Mouse (Mus musculus) testis, postnatal 14 days (tissue): ENCODE measurements around the gene Carns1.

Experiments
- DNase-seq: peaks from one replicate; pipeline ENCODE4 v3.0.0; 2021; ENCODE audit warnings: low spot score

The Carns1 gene

GRCm38 (mm10) chr19:4202149-4202548, 26.9 kb upstream of the Carns1 start:
- DNase-seq: no peak

DNA sequence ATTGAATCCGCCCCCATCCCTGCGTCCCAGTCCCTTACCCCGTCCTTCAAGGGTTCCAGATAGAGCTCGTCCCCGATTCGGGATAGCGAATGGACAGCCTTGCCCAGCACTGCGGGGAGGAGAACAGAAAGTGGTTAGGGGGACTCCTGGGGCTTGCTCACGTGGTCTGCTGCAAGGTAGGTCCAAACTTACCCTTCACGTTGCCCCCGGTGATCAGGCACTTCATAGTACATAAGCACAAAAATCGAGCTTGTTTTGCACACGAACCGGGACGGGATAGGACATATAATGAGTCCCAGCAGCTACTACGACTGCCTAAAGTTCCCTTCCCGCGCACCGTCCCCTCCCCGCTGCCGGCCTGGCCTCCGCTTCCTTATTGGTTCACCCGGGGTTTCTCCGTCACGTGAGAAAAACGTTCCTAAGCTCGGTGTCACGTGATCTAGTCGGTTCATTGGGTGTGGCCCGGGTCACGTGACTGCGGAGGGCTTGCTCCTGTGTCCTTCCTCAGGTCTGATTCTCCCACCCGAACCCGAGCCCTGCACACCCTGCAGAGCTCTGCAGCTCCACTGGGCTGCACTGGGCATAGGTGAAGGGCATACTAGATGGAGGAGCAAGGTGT, 26.1 kb upstream of the Carns1 start, which contains the start of gene Rad9a:
Rad9a (minus strand) TSS at position 372 of the 619 bp plus-strand sequence.
- DNase-seq: peak; percentile 93

DNA sequence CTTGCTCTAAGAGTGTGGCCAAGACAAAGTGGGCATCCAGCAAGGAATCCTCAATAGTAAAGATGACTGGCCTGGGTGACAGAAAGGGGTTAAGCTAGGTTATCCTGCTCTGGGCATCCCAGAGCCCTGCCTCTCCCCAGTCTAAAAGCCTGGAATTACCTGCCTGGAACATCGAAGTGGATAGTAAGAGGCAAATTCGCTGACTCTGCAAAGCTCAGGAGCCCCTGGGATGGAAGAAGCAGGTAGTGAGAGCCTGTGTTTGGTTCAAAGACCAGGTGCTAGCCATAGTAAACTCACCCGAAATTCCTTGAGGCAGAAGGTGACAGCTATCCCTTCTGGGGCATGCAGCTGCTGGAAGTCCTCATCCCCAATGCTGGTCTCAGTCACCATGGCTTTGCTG, 21.9 kb upstream of the Carns1 start:
- DNase-seq: no peak

DNA sequence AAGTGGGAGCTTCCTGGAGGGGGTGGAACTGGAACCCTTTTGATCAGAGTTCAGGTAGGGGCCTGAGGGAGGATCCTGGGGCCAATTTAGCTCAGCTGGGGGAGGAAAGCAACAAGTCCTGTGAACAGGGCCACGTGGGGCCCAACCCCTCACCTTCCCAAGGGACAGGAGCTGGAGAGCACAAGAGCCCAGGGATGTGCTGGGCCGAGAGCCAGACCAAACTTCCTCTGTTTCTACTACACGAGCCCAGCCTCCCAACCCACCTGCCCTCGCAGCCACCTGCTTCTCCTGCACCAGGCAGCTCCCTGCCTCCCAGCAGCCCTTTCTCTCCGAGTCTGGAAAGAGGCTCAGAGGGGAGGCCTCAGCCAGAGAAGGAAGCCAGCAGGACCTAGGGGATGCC, 21.3 kb upstream of the Carns1 start:
- no peak for DNase-seq

GRCm38 (mm10) chr19:4196048-4196447, 20.8 kb upstream of the Carns1 start:
- no peak for DNase-seq

DNA sequence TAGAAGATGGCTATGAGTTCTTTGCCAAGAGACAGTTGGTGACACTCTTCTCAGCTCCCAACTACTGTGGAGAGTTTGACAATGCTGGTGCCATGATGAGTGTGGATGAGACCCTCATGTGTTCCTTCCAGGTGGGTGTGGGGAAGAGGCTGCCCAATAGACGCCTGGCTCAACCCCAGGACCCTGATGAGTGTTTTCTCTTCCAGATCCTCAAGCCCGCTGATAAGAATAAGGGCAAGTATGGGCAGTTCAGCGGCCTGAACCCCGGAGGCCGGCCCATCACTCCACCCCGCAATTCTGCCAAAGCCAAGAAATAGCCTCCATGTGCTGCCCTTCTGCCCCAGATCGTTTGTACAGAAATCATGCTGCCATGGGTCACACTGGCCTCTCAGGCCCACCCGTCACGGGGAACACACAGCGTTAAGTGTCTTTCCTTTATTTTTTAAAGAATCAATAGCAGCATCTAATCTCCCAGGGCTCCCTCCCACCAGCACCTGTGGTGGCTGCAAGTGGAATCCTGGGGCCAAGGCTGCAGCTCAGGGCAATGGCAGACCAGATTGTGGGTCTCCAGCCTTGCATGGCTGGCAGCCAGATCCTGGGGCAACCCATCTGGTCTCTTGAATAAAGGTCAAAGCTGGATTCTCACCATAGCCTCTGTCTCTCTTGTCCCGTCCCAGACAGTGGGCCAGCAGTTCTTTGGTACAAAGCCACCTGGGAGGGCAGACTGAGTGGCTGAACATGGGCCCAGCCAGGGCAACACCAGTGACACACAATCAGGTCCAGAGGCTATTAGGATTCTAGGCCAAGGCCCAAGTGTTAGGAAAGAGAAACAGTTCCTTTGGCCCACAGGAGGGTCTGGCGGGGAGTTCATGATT, 19.7 kb upstream of the Carns1 start:
- DNase-seq: no peak

DNA sequence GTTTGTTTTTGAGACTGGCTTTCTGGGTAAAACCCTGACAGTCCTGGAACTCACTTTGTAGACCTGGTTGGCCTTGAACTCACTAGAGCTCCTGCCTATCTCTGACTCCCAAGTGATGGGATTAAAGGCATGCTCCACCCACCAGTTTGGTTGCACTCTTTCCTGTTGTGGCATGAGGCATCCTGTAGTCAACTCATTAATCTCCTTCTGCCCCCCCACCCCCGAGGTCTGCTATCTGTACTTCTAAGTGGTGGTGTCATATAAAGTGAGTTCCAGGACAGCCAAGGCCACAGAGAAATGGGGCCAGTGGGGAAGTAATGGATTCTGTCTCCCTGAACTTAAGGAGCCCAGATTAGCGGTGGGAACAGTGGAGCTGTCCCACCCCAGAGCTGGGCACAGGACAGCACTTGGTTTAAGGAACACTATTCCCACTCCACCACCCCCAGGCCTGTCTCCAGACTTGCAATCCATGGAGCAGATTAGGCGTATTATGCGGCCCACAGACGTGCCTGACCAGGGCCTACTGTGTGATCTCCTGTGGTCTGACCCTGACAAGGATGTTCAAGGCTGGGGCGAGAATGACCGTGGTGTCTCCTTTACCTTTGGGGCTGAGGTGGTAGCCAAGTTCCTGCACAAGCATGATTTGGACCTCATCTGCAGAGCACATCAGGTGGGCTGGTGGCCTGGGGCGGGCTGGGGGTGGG, 18.9 kb upstream of the Carns1 start:
- DNase-seq: no peak

DNA sequence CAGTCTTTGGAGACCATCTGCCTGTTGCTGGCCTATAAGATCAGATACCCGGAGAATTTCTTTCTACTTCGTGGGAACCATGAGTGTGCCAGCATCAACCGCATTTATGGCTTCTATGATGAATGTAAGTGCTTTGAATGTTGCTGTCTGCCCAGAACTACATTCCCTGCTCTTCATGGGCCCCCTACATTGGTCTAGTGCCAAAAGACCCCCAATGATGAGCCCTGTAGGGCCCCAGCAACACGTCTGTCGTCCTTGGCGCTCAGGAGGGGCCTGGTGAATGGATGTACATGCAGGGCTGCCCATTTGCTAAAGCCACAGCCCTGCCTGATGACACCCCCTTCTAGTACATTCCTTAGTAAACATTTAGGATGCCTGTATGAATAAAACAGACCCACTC, 17.9 kb upstream of the Carns1 start:
- DNase-seq: no peak

DNA sequence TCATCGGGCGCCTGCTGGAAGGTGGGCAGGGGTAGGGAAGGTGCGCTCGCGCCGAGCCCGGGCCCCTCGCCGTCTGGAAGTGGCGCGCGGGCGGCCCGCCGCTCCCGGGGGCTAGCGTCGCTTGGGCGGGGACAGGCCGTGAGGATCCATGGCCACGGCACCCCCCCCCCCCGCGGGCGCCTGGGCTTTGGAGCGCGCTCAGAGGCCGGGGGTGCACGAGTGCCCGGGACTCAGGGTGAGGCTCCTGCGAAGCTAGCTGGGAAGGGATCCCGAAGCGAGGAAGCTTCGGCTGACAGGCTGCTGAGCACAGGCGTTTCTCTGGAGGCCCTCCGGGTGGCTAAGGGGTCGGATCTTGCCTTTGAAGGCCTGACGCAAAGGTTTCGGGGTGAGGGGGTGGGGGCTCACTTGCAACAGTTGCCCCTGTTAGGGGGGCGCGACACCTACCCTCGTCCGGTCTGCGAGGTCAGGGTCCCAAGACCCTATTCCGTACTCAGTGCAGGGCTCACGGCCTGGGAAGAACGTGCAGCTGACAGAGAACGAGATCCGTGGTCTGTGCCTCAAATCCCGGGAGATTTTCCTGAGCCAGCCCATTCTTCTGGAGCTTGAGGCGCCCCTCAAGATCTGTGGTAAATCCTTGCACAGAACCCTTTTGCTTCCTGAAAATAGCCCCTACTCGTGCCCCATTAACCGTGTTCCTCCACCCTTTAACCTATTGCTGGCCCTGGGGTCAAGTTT, 17.1 kb upstream of the Carns1 start:
- DNase-seq: no peak

DNA sequence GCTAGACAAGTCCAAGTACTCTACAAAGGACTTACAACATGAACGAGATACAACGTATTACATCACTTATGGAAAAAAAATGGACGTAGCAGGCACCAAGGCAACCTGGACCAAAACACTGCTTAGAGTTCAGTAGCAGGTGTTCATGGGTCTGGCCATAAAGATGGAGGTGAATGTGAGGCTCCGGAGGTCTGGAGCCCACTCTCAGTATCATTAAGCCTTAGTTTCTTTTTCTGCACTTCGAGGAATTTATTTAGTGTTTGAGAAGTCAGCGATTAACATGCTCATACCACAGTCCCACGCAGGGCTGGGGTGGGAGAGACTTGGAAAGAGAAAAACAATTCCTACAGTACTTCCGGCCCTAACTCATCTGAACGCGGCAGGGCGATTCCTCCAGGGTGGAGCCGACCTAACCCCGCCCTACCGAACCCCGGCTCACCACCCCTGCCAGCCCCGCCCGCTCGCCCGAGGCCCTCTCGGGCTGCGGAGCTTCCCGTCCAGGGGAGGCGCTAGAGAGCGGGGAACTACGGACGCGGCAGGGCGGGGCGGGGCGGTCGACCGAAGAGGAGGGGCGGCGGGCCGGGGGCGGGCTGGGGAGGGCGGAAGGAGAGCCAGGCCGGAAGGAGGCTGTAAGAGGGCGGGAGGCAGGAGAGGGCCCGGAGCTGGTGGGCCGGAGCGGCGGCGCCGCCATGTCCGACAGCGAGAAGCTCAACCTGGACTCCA, 16.4 kb upstream of the Carns1 start, which contains the start of gene Ppp1ca:
Ppp1ca (plus strand) TSS at position 538 of the 723 bp plus-strand sequence.
- peak; percentile 93 for DNase-seq

DNA sequence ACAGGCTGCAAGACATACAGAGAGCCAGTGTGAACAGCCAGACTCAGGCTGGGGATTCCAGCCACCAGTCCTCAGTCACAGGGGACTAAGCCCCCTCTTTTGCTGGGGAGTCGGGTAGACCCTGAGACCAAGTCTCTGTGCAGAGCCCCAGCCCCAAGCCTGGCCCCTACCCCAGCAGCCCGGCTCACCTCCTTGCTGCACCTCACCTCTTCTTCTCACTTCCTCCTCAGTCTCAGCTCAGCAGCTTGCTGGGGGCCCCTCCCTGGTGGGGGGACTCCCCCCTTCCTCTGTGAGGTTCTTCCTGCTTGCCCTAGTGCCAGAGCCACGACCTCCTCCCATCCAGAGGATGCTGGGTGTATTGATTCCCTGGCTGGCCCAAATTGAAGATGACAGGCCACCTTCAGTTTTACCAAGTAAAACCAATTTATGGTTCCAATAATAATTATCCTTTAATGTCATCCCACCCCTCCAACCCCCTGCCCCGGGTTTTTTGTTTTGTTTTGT, 15.6 kb upstream of the Carns1 start, which contains the start of gene Tbc1d10c:
Tbc1d10c (minus strand) TSS at position 454 of the 504 bp plus-strand sequence.
- no peak for DNase-seq

DNA sequence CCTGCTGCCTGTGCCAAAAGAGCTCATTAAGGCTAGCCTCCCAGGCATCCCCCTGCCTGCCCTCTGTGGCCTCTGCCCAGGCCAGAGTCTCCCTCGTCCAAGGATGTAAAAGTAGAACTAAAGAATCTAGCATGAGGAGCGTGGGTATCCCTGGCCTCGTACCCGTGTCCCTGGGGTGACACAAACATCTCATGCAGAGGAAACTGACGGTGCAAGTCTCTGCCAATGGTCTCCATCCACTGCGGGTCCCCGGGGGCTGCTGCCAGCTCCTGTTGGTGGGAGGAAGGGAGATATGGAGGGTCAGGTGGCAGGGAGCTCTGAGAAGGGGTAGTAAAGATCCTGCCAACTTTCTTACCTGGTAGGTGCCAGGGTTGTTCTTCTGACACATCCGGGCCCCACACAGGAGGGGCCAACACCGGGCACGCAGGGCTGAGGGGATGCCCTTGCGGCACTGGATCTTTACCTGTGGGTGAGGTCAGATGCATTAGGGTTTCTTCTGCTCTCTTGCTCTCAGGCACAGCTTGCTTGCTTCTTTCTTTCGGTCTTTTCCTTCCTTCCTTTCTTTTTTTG, 13.9 kb upstream of the Carns1 start:
- DNase-seq: no peak

- no peak for DNase-seq
These were observed 12.0 kb upstream of the Carns1 start for GRCm38 (mm10) chr19:4187303-4187702.

GRCm38 (mm10) chr19:4184976-4185975, 10.0 kb upstream of the Carns1 start:
- no peak for DNase-seq

- no peak for DNase-seq
These were observed 8.4 kb upstream of the Carns1 start for GRCm38 (mm10) chr19:4183689-4184088.

GRCm38 (mm10) chr19:4181892-4182291, 6.6 kb upstream of the Carns1 start:
- no peak for DNase-seq

DNA sequence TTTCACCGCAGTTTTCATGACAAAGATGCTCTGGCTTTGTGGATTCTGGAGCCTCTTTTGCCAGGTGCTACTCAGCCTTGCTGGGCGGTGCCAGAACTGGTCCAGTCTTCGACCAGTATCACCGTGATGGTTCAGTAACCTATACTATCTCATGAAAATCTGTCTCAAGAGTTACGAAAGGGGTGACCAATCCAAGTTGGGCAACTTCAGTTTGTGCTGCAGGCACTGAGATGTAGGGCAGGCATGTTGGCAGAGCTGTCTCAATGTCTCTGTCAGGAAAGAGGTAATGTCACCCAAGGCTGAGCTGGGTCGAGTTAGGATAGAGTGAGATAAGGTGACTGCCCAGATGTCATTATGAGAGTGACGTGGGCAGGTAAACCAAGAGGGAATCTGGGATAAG, 5.1 kb upstream of the Carns1 start:
- no peak for DNase-seq

- DNase-seq: no peak
These were observed 2.4 kb downstream of the Carns1 start for GRCm38 (mm10) chr19:4172925-4173324.
